Mouse (Mus musculus): ENCODE results near the gene Trip10.

Trip10 gene

DNA sequence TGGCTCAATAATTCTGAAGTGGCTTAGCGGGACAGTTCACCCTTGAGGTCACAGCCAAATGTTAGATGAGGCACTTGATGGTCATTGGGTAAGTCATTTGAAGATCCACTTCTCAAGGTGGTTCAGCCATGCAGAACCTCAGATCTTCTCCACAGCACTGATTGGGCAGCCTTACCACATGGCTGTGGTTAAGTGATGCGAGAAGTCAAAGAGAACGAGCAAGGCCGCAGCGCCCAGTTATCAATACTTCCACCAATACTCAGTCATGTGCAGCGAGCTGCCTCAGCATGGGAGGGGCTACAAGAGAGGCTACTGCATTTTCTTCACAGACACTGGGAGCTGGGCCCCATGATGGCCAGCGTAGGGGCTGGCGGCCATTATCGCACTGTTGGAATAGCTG is 43.7 kb downstream of the Trip10 start:
- DNase-seq: no peak

DNA sequence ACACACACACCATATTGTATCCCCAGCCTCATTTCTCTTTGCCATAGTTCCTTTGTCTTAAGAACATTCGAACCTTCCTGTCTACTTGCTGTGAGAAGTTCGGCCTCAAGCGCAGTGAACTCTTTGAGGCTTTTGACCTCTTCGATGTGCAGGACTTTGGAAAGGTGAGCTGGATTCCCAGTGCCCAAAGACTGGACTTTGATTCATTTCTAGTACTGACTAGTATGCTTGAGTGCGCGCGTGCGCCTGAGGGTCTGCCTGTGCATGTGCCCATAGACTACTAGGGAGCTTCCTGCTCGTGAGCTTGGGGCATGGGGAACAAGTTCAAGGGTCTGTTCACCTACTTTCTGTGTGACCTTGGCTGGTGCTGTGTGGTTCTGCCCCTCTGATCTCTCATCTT is 46.7 kb downstream of the Trip10 start:
- no peak for DNase-seq

- no peak for DNase-seq
Measured at GRCm38 (mm10) chr17:57297040-57297439, 47.8 kb downstream of the Trip10 start.

- DNase-seq: no peak
Measured at GRCm38 (mm10) chr17:57305593-57305992, 56.3 kb downstream of the Trip10 start.

DNA sequence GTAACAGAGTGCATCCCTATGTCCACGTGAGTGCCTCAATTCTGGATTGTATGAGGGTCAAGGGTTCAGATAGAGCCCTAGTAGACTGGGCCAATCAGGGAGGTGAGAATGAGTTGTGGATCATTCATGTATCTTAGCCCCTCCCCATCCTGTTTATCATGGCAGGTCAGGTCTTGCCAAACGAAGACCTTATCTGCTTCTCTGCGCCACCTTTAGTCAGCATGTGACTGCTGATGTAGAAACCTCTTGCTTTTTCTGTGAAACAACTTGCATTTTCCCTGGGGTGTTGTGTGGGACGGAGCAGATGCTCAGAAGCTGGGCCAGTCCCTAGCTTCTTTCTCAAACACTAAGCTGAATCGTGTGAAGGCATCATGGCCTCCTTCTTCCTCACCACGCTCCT is 57.8 kb downstream of the Trip10 start:
- DNase-seq: no peak

GRCm38 (mm10) chr17:57311801-57312200 is 62.5 kb downstream of the Trip10 start:
- no peak for DNase-seq

Data from cerebellum, adult 11-12 months (tissue).